Mouse (Mus musculus): ENCODE results near the gene Eml6.

- TF ChIP-seq CTCF (IDR thresholded peaks at IDR 0.05; ENCODE audit: low read depth, low read length): no peak
- no peak for TF ChIP-seq POLR2A (IDR thresholded peaks at IDR 0.05; ENCODE audit: extremely low read depth, insufficient read depth, low read length)
Observed at GRCm38 (mm10) chr11:29779409-29780026, 246.3 kb downstream of the Eml6 start.
